Mouse (Mus musculus) spleen, postnatal 36 days (tissue): Measurements from ENCODE around the gene Il20ra.
A peak's percentile ranks its signal among the peaks of the same experiment; 100 is the strongest.

Experiments used
- DNase-seq, 2 experiments: peaks; one replicate each; pipeline ENCODE4 v3.0.0; 2022; ENCODE audit warnings: low spot score in 2 of 2, mixed read lengths in 1 of 2

The Il20ra gene

GRCm38 (mm10) chr10:19747661-19748060, 35.3 kb downstream of the Il20ra start:
- DNase-seq: peak in 1 of 2 experiments; percentile 7

- DNase-seq: no peak
These were observed 53.1 kb downstream of the Il20ra start for GRCm38 (mm10) chr10:19765459-19765858.

- no peak for DNase-seq
These were observed 66.7 kb downstream of the Il20ra start for GRCm38 (mm10) chr10:19779092-19779491.

GRCm38 (mm10) chr10:19781365-19781764, 69.0 kb downstream of the Il20ra start:
- DNase-seq: peak; percentile 15 to 23

GRCm38 (mm10) chr10:19794996-19795395, 82.6 kb downstream of the Il20ra start:
- DNase-seq: no peak

GRCm38 (mm10) chr10:19802958-19803357, 90.6 kb downstream of the Il20ra start:
- DNase-seq: no peak

GRCm38 (mm10) chr10:19804763-19805162, 92.4 kb downstream of the Il20ra start:
- DNase-seq: peak in 1 of 2 experiments; percentile 7
